Mouse (Mus musculus) intestine, embryonic 15.5 days (tissue): ENCODE results near the gene G6pc2. TPM values are rescaled to one million over a fixed set of nuclear protein-coding genes. Genes with fewer than 3 reads are reported as not detected.

ENCODE experiments used
- ATAC-seq: fragments of 200-750 bp; cut with Nextera tagmentation; 2 replicates; pipeline ENCODE4 v1.8.0; 2017; ENCODE audit warnings: moderate TSS enrichment, moderate library complexity
- H3K27ac ChIP-seq: fragments of 300-500 bp; sonication (generic); 2 replicates; pipeline ENCODE4 v1.5.1; 2015; ENCODE audit warnings: mild to moderate bottlenecking, inconsistent platforms
- H3K27me3 ChIP-seq: fragments of 300-500 bp; sonication (generic); replicated peaks from 2 replicates; pipeline ENCODE4 v1.6.1; 2015; ENCODE audit warnings: inconsistent platforms
- H3K36me3 ChIP-seq: fragments of 300-500 bp; sonication (generic); 2 replicates; pipeline ENCODE4 v1.6.1; 2015; ENCODE audit warnings: inconsistent platforms
- H3K4me1 ChIP-seq: fragments of 300-500 bp; sonication (generic); replicated peaks from 2 replicates; pipeline ENCODE4 v1.6.1; 2015; ENCODE audit warnings: inconsistent platforms
- H3K4me2 ChIP-seq: fragments of 300-500 bp; sonication (generic); replicated peaks from 2 replicates; pipeline ENCODE4 v1.6.1; 2015; ENCODE audit warnings: mild to moderate bottlenecking, inconsistent platforms
- H3K4me3 ChIP-seq: fragments of 300-500 bp; sonication (generic); replicated peaks from 2 replicates; pipeline ENCODE4 v1.5.1; 2015; ENCODE audit warnings: inconsistent platforms
- H3K9ac ChIP-seq: fragments of 300-500 bp; sonication (generic); 2 replicates; pipeline ENCODE4 v1.6.1; 2015; ENCODE audit warnings: inconsistent platforms
- H3K9me3 ChIP-seq: fragments of 300-500 bp; sonication (generic); 2 replicates; pipeline ENCODE4 v1.6.1; 2016; ENCODE audit warnings: inconsistent platforms
- WGBS: fragments of 180-500 bp; shearing (Covaris S2); methylation state at CpG from one replicate; pipeline ENCODE4 v1.1.7; 2015; 5-methylcytosine and 5-hydroxymethylcytosine counted together
- polyA plus RNA-seq: library from polyadenylated mRNA; unstranded; fragments of >200 nt; fragmentation: Nextera tagmentation; extraction: Ambion mirVana; gene quantifications from 2 replicates; pipeline ENCODE4 v1.2.1, GENCODE M21; 2015

Gene G6pc2
- 0.73 and 0.90 TPM in 2 replicates for polyA plus RNA-seq

DNA sequence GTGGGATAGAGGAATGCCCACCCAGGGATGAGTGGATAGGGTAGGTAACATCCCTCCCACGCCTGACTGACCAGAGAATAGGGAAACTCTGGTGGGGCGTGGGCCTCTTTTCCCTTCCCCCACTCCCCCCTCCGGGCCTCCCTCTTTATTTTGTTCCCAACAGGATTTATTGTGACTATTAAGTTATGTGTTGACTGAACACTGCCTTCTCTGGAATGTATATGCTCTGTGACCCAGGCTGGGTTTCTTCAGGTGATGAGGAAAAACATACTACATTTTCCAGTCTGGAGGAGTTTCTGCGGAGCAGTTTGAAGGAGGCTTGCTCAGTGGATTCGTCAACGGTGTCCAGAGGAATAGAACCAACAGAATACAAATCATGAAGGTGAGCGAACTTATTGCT is at the start of gene G6pc2:
TSS of gene G6pc2 (plus strand) at position 301 of the 400 bp plus-strand sequence.
- no peak for ATAC-seq
- Histone ChIP-seq H3K36me3 (no peaks in the 10 kb centered on the region), H3K4me3 (no peak within 1 kb of the TSS), H3K4me2 (no peak within 1 kb of the TSS), H3K27me3 (no peaks in the 10 kb centered on the region), H3K4me1 (no peaks in the 10 kb centered on the region), H3K9me3 (no peaks in the 10 kb centered on the region), H3K9ac (no peak within 1 kb of the TSS), H3K27ac (no peak within 1 kb of the TSS)
- 67% methylated on average over 7 of the region's 7 CpGs for WGBS

DNA sequence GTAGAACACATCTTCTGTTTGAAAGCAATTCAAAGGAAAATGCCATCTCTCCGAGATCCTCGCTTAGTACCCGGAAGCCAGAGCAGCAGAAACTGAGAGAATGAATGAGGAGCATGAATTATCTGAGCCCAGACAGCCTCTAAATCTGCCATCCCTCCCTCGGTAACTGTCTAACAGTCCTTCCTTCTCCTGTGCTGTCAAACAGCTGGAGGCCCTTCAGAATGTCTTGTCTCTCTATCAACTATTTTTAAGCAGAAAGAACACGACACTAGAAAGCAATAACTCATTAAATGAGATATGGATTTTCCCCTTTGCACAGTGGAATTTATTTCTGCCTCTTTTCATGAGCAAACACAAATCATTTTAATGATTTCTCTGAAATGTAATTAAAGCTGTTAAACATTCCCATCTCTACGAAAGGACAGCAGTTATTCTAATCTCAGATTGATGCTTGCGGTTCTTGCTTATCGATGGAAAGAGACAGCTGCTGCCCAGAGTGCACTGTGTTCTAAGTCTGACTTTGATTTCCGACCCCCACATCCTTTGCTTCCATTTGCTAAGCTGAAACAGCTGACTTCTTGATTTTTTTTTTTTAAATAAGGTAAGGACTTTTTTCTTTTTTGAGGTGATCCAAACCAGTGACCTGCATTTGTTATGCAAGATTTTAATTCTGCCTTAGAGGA is 40.3 kb upstream of the G6pc2 start:
- no peak for ATAC-seq
- H3K27ac ChIP-seq = no peak overlapping the region
- no peak overlapping the region for H3K4me2 ChIP-seq
- H3K4me1 ChIP-seq = no peaks in the 10 kb centered on the region
- H3K27me3 ChIP-seq = no peaks in the 10 kb centered on the region
- no peaks in the 10 kb centered on the region for H3K9me3 ChIP-seq
- 47% methylated on average over 9 of the region's 9 CpGs for WGBS
- no peaks in the 10 kb centered on the region for H3K36me3 ChIP-seq
- H3K9ac ChIP-seq = no peak overlapping the region
- no peak overlapping the region for H3K4me3 ChIP-seq

DNA sequence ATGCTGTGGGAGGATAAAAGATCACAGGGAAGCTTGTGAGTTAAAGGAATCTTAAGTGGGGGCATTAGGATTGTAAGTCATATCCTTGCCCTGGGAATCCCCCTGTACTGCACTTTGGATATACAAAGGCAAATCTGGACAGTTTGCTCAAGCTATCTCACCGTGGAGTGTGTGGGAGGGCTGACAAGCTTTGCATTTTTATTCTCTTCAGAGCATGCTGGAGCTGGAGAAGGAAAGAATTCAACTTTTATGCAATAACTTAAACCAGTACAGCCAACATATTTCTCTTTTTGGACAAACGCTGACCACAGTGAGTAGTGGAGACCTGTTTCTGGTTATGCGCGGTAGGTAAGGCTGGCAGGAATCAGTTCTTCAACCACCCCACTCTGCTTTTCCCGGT is 35.6 kb upstream of the G6pc2 start:
- no peaks in the 10 kb centered on the region for H3K9me3 ChIP-seq
- no peak overlapping the region for H3K4me3 ChIP-seq
- WGBS = 61% methylated on average over 5 of the region's 5 CpGs
- no peaks in the 10 kb centered on the region for H3K27me3 ChIP-seq
- H3K9ac ChIP-seq = no peak overlapping the region
- no peak overlapping the region for H3K4me2 ChIP-seq
- ATAC-seq = no peak
- H3K4me1 ChIP-seq = no peaks in the 10 kb centered on the region
- H3K27ac ChIP-seq = no peak overlapping the region
- no peaks in the 10 kb centered on the region for H3K36me3 ChIP-seq

DNA sequence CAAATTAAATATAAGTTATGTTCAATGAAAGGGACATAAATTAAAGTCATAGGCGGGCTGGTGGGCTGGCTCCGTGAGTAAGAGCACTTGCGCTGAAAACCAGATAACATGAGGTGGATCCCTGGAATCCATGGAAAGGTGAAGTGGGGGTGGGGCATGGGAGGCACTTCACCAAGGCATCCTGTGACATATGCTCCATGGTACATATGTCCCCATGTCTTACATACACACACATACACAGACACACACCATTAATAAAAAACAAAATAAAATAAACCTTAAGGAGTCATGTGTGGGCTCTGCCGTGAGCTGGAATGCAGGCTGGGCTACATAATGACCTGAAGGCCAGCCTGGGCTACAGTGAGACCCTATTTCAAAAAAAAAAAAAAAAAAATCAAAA is 31.2 kb upstream of the G6pc2 start:
- Histone ChIP-seq H3K27ac (no peak overlapping the region), H3K9me3 (no peaks in the 10 kb centered on the region), H3K4me1 (no peaks in the 10 kb centered on the region), H3K36me3 (no peaks in the 10 kb centered on the region), H3K4me3 (no peak overlapping the region), H3K27me3 (no peaks in the 10 kb centered on the region), H3K9ac (no peak overlapping the region), H3K4me2 (no peak overlapping the region)
- ATAC-seq = no peak
- WGBS = 80% methylated on average over 4 of the region's 4 CpGs

DNA sequence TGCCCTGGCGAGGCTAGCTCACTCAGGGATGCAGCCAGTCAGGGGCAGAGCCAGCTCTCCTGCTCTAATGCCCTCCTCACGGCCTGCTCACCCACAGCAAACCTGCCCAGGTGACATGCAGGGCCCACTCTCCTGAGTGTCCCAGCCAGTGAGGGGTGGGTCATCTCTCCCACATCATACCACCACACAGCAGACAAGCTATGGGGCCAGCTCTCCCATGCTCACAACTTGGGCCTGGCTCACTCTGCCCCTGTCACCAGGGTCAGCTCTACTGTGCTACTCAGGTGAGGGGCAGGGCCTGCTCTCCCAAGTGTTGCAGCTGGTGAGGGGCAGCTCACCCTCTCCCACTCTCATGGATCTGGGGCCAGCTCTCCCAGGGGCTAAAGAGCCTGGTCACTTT is 22.9 kb upstream of the G6pc2 start:
- no peak overlapping the region for H3K27ac ChIP-seq
- 87% methylated on average over 2 of the region's 2 CpGs for WGBS
- 0 out of 2 replicates have a peak, but pooled peaks cover under 1% of the 10 kb centered on the region for H3K36me3 ChIP-seq
- no peak overlapping the region for H3K4me3 ChIP-seq
- H3K9ac ChIP-seq = no peak overlapping the region
- no peak overlapping the region for H3K4me2 ChIP-seq
- no peaks in the 10 kb centered on the region for H3K4me1 ChIP-seq
- no peaks in the 10 kb centered on the region for H3K9me3 ChIP-seq
- H3K27me3 ChIP-seq = no peaks in the 10 kb centered on the region
- no peak for ATAC-seq

DNA sequence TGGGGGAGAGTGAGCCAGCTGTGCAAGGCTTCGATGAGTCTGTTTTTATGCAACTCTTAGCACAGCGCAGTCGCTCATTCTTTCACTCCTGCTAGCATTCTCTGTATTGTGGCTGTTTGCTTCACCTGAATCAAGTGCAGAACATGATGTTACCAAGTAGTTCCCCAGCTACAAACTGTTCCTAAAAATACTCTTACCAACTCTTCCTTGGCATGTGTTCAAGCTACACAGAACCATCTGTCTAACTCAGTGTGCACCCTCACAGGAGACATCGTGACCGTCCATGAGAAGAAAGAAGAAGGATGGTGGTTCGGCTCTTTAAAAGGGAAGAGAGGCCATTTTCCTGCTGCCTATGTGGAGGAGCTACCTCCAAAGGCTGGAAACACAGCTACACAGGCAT is 22.1 kb upstream of the G6pc2 start:
- H3K27me3 ChIP-seq = no peaks in the 10 kb centered on the region
- ATAC-seq = no peak
- no peaks in the 10 kb centered on the region for H3K9me3 ChIP-seq
- H3K4me2 ChIP-seq = no peak overlapping the region
- no peaks in the 10 kb centered on the region for H3K4me1 ChIP-seq
- peaks cover 7% of the 10 kb centered on the region for H3K36me3 ChIP-seq
- 81% methylated on average over 6 of the region's 6 CpGs for WGBS
- H3K9ac ChIP-seq = no peak overlapping the region
- no peak overlapping the region for H3K4me3 ChIP-seq
- H3K27ac ChIP-seq = no peak overlapping the region

DNA sequence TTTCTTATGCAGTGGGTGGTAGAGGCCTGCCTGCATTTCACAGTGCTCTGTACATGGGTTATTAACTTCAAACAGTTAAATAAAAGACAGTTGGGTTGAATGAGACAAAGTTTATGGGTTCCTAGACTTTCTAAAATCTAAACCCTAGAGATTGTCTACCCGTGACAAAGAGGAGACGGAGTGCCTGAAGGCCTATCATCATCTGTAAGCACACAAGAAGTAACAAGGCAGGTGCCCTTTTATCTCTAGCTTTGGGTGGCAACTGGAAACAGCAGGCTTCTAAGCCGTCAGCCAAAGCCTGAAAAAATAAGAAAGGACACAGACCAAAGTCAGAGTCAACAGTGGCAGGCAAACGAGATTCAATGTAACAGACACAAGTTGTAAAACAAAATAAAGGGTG is 21.7 kb upstream of the G6pc2 start:
- H3K27me3 ChIP-seq = no peaks in the 10 kb centered on the region
- no peak overlapping the region for H3K27ac ChIP-seq
- H3K4me2 ChIP-seq = no peak overlapping the region
- WGBS = 79% methylated on average over 4 of the region's 4 CpGs
- no peak overlapping the region for H3K9ac ChIP-seq
- H3K4me3 ChIP-seq = no peak overlapping the region
- ATAC-seq = no peak
- no peaks in the 10 kb centered on the region for H3K4me1 ChIP-seq
- H3K36me3 ChIP-seq = peaks cover 9% of the 10 kb centered on the region
- no peaks in the 10 kb centered on the region for H3K9me3 ChIP-seq

DNA sequence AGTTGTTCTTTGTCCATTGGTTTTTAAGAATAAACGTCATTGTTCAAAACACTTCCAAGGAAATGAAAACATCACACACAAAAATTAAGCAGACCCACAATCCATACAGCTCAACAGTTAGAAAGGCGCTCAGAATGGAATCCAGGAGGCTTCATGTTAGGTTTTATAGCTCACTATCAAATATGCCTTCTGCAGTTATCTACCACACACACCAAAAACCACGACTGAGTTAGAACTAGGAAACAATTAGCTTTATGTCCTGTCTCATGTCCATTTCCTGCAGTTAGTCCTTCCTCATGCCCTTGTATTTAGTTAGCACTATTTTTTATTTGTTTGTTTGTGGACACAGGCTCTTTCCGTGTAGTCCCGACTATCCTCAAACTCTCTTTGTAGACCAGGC is 19.8 kb upstream of the G6pc2 start:
- Histone ChIP-seq H3K4me1 (no peaks in the 10 kb centered on the region), H3K9me3 (no peaks in the 10 kb centered on the region), H3K4me3 (no peak overlapping the region), H3K9ac (no peak overlapping the region), H3K4me2 (no peak overlapping the region), H3K36me3 (peaks cover 12% of the 10 kb centered on the region), H3K27ac (no peak overlapping the region), H3K27me3 (no peaks in the 10 kb centered on the region)
- WGBS = 80% methylated on average over 5 of the region's 5 CpGs
- ATAC-seq = no peak

DNA sequence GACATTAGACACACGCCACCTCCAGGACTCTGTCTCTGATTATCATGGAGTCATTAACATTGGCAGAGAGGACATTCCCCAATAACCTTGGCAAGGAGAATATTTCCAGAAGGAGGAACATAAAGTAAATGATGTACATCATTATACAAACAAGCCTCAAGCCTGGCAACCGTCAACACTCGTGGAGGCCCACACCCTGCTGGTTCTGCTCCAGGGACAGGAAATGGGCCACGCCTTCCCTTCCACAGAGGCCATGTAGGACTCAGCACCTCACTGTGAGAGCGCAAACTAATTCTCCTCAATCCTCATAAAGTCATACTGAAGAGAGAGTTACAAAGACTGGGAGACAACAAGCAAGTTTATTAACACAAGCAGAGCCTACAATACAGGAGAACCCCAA is 17.3 kb upstream of the G6pc2 start:
- no peak for ATAC-seq
- 76% methylated on average over 5 of the region's 5 CpGs for WGBS
- H3K27ac ChIP-seq = no peak overlapping the region
- H3K4me2 ChIP-seq = no peak overlapping the region
- no peak overlapping the region for H3K4me3 ChIP-seq
- no peaks in the 10 kb centered on the region for H3K4me1 ChIP-seq
- no peak overlapping the region for H3K9ac ChIP-seq
- peaks cover 12% of the 10 kb centered on the region for H3K36me3 ChIP-seq
- no peaks in the 10 kb centered on the region for H3K9me3 ChIP-seq
- no peaks in the 10 kb centered on the region for H3K27me3 ChIP-seq

DNA sequence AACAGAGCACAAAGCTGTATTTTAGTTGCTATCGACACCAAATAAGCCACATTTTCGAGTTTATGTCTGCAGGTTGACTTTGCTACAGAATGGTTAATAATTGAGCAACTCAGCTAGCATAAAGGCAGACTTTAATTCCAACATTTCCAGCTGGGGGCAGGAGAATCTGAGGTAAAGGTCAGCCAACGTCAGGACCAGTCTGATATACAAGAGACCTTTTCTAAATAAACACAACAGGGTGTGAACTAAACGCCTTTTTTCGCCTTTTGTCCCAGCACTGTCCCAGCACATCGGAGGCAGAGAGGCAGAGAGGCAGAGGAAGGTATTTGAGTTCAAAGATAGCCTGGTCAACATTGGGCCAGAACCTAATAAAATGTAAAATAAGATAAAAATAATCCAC is 5.7 kb upstream of the G6pc2 start:
- H3K27me3 ChIP-seq = no peaks in the 10 kb centered on the region
- peak; percentile 16 for ATAC-seq

DNA sequence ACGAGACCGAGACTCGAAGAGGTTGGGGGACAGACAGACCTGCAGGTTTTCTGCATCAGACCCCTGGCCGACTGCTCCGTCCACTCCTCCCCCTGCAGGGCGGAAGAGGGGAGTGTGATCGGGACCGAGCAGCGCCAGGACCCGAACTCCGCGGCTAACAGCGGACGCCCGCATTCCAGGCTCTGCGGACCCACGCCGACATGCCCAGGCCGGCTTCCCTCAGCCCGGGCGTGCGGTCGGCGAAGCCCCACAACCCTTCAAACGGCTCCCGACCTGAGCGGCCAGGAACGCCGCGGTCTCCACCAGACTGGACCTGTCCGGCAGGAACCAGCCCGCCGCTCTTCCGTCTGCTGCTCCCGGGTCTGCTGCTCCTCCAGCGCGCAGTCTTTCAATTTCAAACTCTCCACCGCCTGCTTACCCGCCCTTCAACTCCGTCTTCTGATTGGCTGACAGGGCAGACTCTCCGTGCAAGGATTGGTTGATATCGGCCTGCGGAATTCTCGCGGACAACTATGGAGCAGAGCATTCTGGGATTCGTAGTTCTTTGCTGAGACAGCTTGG is 5.0 kb upstream of the G6pc2 start, which contains the start of gene Spc25:
TSS of gene Spc25 (minus strand) at position 404 of the 561 bp plus-strand sequence.
- WGBS = under 1% methylated on average over 46 of the region's 46 CpGs
- H3K27me3 ChIP-seq = no peaks in the 10 kb centered on the region

More for the DNA sequence above, 5.7 kb upstream of the G6pc2 start:
- Histone ChIP-seq H3K9me3 (no peaks in the 10 kb centered on the region), H3K27ac (no peak overlapping the region), H3K4me3 (peak overlapping the region; percentile 85), H3K4me1 (no peaks in the 10 kb centered on the region), H3K4me2 (peak overlapping the region; percentile 63), H3K9ac (peak overlapping the region; percentile 89; the same call in 1 of the 2 replicates), H3K36me3 (0 out of 2 replicates have a peak, but pooled peaks cover 3% of the 10 kb centered on the region)
- 11% methylated on average over 6 of the region's 6 CpGs for WGBS

DNA sequence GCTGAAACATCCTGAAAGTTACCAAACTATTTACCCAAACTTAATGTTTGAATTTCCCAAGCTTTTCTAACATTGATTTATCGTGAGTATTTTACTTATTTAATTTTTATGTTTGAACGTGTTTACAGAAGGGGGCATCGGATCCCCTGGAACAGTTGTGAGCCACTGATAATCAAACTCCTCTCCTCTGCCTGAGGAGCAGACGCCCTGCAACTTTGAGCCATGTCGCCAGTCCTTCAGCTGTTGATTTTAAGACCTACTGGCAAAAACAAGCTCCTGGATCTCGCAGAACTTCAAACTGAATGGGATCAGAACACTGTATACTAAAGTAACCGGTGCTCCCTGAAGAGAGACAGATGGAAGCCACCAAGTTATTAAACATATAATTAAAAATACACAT is 4.3 kb upstream of the G6pc2 start:
- WGBS = 18% methylated on average over 7 of the region's 7 CpGs
- no peak overlapping the region for H3K9ac ChIP-seq

More for the DNA sequence above, 5.0 kb upstream of the G6pc2 start, which contains the start of gene Spc25:
- peak within 1 kb of the TSS; percentile 89 for H3K9ac ChIP-seq
- no peaks in the 10 kb centered on the region for H3K9me3 ChIP-seq
- peak within 1 kb of the TSS; percentile 80 for H3K27ac ChIP-seq
- H3K4me3 ChIP-seq = peak within 1 kb of the TSS; percentile 85
- ATAC-seq = peak; percentile 99
- H3K4me2 ChIP-seq = peak within 1 kb of the TSS; percentile 63
- H3K4me1 ChIP-seq = no peaks in the 10 kb centered on the region
- H3K36me3 ChIP-seq = 0 out of 2 replicates have a peak, but pooled peaks cover 3% of the 10 kb centered on the region

DNA sequence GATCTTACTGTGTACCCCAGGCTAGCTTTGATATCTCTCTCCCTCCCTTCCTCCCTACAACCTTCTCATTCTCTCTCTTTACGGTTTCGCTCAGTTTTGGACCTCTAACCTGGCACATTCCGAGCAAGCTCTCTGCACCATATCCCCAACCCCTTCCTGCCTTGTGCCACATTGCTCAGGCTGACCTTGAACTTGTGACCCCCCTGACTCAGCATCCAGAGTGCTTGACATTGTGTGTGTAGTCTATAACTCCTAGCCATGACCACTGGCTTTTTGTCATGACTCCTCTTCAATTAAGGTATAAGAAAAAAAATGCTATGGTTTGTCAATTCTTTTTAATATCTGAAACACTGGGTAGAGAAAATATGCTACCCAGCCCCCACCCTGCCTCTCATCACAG is 1.2 kb upstream of the G6pc2 start:
- WGBS = 85% methylated on average over 3 of the region's 3 CpGs
- ATAC-seq = no peak
- no peak overlapping the region for H3K9ac ChIP-seq
- no peaks in the 10 kb centered on the region for H3K4me1 ChIP-seq
- H3K4me3 ChIP-seq = no peak overlapping the region
- H3K4me2 ChIP-seq = no peak overlapping the region
- H3K27ac ChIP-seq = no peak overlapping the region
- H3K9me3 ChIP-seq = no peaks in the 10 kb centered on the region
- H3K36me3 ChIP-seq = no peaks in the 10 kb centered on the region
- H3K27me3 ChIP-seq = no peaks in the 10 kb centered on the region

More for the DNA sequence above, 4.3 kb upstream of the G6pc2 start:
- no peaks in the 10 kb centered on the region for H3K4me1 ChIP-seq
- peak overlapping the region; percentile 46 for H3K4me2 ChIP-seq
- no peaks in the 10 kb centered on the region for H3K9me3 ChIP-seq
- H3K27ac ChIP-seq = no peak overlapping the region
- ATAC-seq = peak; percentile 53
- H3K27me3 ChIP-seq = no peaks in the 10 kb centered on the region
- peak overlapping the region; percentile 85; the same call in 1 of the 2 replicates for H3K4me3 ChIP-seq
- 0 out of 2 replicates have a peak, but pooled peaks cover under 1% of the 10 kb centered on the region for H3K36me3 ChIP-seq
